Mouse (Mus musculus) midbrain, postnatal 0 days (tissue): ENCODE data around the gene Tgfbr3. TPM values are rescaled to one million over a fixed set of nuclear protein-coding genes. Genes with fewer than 3 reads are reported as not detected.

Experiments used
- ATAC-seq: fragments of 200-750 bp; cut with Nextera tagmentation; 2 replicates; pipeline ENCODE4 v1.8.0; 2017; ENCODE audit warnings: moderate number of reproducible peaks, mild to moderate bottlenecking, moderate TSS enrichment, moderate library complexity; ENCODE audit not compliant: low FRiP score
- DNase-seq: peaks from one replicate; pipeline ENCODE4 v3.0.0-alpha.2; 2015; ENCODE audit warnings: low spot score
- H3K27ac ChIP-seq: fragments of 300-500 bp; sonication (generic); 2 replicates; pipeline ENCODE4 v1.5.1; 2014; ENCODE audit warnings: low read depth, mild to moderate bottlenecking, low read length, mixed read lengths
- H3K27me3 ChIP-seq: fragments of 300-500 bp; sonication (generic); 2 replicates; pipeline ENCODE4 v1.6.1; 2014; ENCODE audit warnings: low read length, control low read depth, mixed read lengths; ENCODE audit not compliant: insufficient read depth
- H3K36me3 ChIP-seq: fragments of 300-500 bp; sonication (generic); 2 replicates; pipeline ENCODE4 v1.6.1; 2014; ENCODE audit warnings: low read length, control low read depth, mixed read lengths; ENCODE audit not compliant: insufficient read depth
- H3K4me1 ChIP-seq: fragments of 300-500 bp; sonication (generic); 2 replicates; pipeline ENCODE4 v1.6.1; 2014; ENCODE audit warnings: mild to moderate bottlenecking, control low read depth, antibody characterized with exemption, low read length, mixed read lengths; ENCODE audit not compliant: insufficient read depth
- H3K4me2 ChIP-seq: fragments of 300-500 bp; sonication (generic); 2 replicates; pipeline ENCODE4 v1.6.1; 2014; ENCODE audit warnings: low read depth, mild to moderate bottlenecking, low read length, mixed read lengths; ENCODE audit not compliant: poor library complexity, severe bottlenecking
- H3K4me3 ChIP-seq: fragments of 300-500 bp; sonication (generic); 2 replicates; pipeline ENCODE4 v1.5.1; 2014; ENCODE audit warnings: low read depth, mild to moderate bottlenecking, low read length, moderate library complexity
- H3K9ac ChIP-seq: fragments of 300-500 bp; sonication (generic); replicated peaks from 2 replicates; pipeline ENCODE4 v1.6.1; 2014; ENCODE audit warnings: mild to moderate bottlenecking, low read length, moderate library complexity, mixed read lengths; ENCODE audit not compliant: poor library complexity, severe bottlenecking
- H3K9me3 ChIP-seq: fragments of 300-500 bp; sonication (generic); 2 replicates; pipeline ENCODE4 v1.6.1; 2016; ENCODE audit warnings: low read length, control low read depth
- CTCF ChIP-seq: IDR thresholded peaks from 2 replicates; pipeline ENCODE4 v1.5.1; 2016; ENCODE audit warnings: antibody characterized with exemption, mild to moderate bottlenecking
- WGBS: fragments of 180-500 bp; shearing (Covaris S2); extraction: QIAGEN DNeasy Blood & Tissue Kit; methylation state at CpG from one replicate; pipeline ENCODE4 v1.1.7; 2014; 5-methylcytosine and 5-hydroxymethylcytosine counted together
- polyA plus RNA-seq: library from polyadenylated mRNA; unstranded; fragments of >200 nt; fragmentation: Nextera tagmentation; extraction: Ambion mirVana; gene quantifications from 2 replicates; pipeline ENCODE4 v1.2.1, GENCODE M21; 2015
- total RNA-seq: library from RNA; depleted of rRNA; stranded (reverse); fragments of >200 nt; gene quantifications from 2 replicates; pipeline ENCODE4 v1.2.3, GENCODE M21; 2014

Tgfbr3 gene
- total and polyA plus RNA-seq, 2 experiments from 2014 or later: 4.0 to 13.8 TPM

GRCm38 (mm10) chr5:107179194-107179593 is 110.2 kb downstream of the Tgfbr3 start:
- DNase-seq (no peak), ATAC-seq (no peak)
- Histone ChIP-seq H3K4me2 (no peak overlapping the region), H3K9ac (no peak overlapping the region), H3K4me1 (no peaks in the 10 kb centered on the region), H3K27me3 (no peaks in the 10 kb centered on the region), H3K9me3 (no peaks in the 10 kb centered on the region), H3K27ac (no peak overlapping the region), H3K36me3 (no peaks in the 10 kb centered on the region), H3K4me3 (no peak overlapping the region)
- WGBS: 83% methylated on average over 5 of the region's 5 CpGs
- TF ChIP-seq CTCF: no peak

DNA sequence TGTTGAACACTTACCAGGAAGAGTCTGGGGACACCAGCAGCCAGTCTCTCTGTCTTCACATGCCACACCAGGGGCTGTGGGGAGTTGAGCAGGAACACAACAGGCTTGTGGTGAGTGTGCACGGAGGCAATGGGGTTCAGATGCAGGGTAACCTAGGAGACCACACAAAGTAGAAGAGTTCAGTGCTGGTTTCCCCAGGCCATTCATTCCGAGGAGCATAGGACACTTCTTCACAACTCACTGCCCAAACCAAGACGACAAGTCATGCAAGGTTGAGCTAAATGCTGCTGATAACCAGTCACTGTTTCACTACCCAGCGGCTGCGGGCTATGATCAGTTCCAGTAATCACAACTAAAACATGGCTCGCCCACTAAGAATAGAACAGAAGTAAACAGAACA is 111.6 kb downstream of the Tgfbr3 start:
- Histone ChIP-seq H3K27ac (no peak overlapping the region), H3K36me3 (no peaks in the 10 kb centered on the region), H3K27me3 (no peaks in the 10 kb centered on the region), H3K9me3 (no peaks in the 10 kb centered on the region), H3K4me3 (no peak overlapping the region), H3K9ac (no peak overlapping the region), H3K4me2 (no peak overlapping the region), H3K4me1 (no peaks in the 10 kb centered on the region)
- ATAC-seq (no peak), DNase-seq (no peak)
- WGBS: 36% methylated on average over 6 of the region's 6 CpGs
- TF ChIP-seq CTCF: no peak

- DNase-seq: no peak
- Histone ChIP-seq H3K36me3 (no peaks in the 10 kb centered on the region), H3K4me1 (no peaks in the 10 kb centered on the region), H3K27ac (no peak overlapping the region), H3K27me3 (no peaks in the 10 kb centered on the region), H3K4me2 (no peak overlapping the region), H3K9ac (no peak overlapping the region), H3K4me3 (no peak overlapping the region), H3K9me3 (no peaks in the 10 kb centered on the region)
- no peak for TF ChIP-seq CTCF
- WGBS: 65% methylated on average over 2 of the region's 2 CpGs
- ATAC-seq: no peak
Measured at GRCm38 (mm10) chr5:107177248-107177647, 112.2 kb downstream of the Tgfbr3 start.

GRCm38 (mm10) chr5:107176796-107177195 is 112.6 kb downstream of the Tgfbr3 start:
- DNase-seq: no peak
- WGBS: 36% methylated on average over 4 of the region's 4 CpGs
- Histone ChIP-seq H3K36me3 (no peaks in the 10 kb centered on the region), H3K27me3 (no peaks in the 10 kb centered on the region), H3K4me1 (no peaks in the 10 kb centered on the region), H3K27ac (no peak overlapping the region), H3K9me3 (no peaks in the 10 kb centered on the region), H3K9ac (no peak overlapping the region), H3K4me2 (no peak overlapping the region), H3K4me3 (no peak overlapping the region)
- no peak for TF ChIP-seq CTCF
- ATAC-seq: no peak

DNA sequence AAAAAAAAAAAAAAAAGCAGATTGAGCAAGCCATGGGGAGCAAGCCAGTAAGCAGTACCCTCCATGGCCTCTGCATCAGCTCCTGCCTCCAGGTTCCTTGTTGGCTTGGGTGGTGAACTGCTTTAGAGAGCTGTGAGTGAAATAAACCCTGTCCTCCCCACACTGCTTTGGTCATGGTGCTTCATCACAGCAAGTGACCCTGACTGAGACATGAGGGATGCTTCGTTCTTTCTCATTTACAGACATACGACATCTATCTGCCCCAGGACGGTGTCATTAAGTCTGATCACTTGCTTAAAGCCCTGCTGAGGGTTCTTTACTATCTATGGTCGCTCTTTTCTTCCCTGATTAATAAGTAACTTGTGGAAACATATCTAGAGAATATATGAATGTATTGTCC is 113.2 kb downstream of the Tgfbr3 start:
- DNase-seq (no peak), ATAC-seq (no peak)
- Histone ChIP-seq H3K4me3 (no peak overlapping the region), H3K27me3 (no peaks in the 10 kb centered on the region), H3K9ac (no peak overlapping the region), H3K36me3 (no peaks in the 10 kb centered on the region), H3K4me1 (no peaks in the 10 kb centered on the region), H3K9me3 (no peaks in the 10 kb centered on the region), H3K4me2 (no peak overlapping the region), H3K27ac (no peak overlapping the region)
- WGBS: 80% methylated on average over 4 of the region's 4 CpGs
- no peak for TF ChIP-seq CTCF

GRCm38 (mm10) chr5:107174188-107174587 is 115.2 kb downstream of the Tgfbr3 start:
- ATAC-seq: no peak
- Histone ChIP-seq H3K9ac (no peak overlapping the region), H3K9me3 (no peaks in the 10 kb centered on the region), H3K4me2 (no peak overlapping the region), H3K4me1 (no peaks in the 10 kb centered on the region), H3K4me3 (no peak overlapping the region), H3K27ac (no peak overlapping the region), H3K27me3 (no peaks in the 10 kb centered on the region), H3K36me3 (no peaks in the 10 kb centered on the region)
- DNase-seq: no peak
- no peak for TF ChIP-seq CTCF
